Mouse (Mus musculus): ENCODE results near the gene Ppara. TPM values are rescaled to one million over a fixed set of nuclear protein-coding genes. Genes with fewer than 3 reads are reported as not detected.

The Ppara gene
- polyA plus RNA-seq, 1 experiment from 2014 or later, result 1.9 TPM

- H3K4me1 ChIP-seq (replicated peaks), result peaks cover 7% of the 10 kb centered on the region
- no peak for ATAC-seq (ENCODE audit: insufficient number of reproducible peaks, insufficient read depth, low FRiP score, low TSS enrichment, low read depth)
Observed at GRCm38 (mm10) chr15:85705566-85706332, 29.0 kb upstream of the Ppara start.

GRCm38 (mm10) chr15:85706527-85706926 lies 28.3 kb upstream of the Ppara start:
- Histone ChIP-seq H3K4me1 (replicated peaks) (peaks cover 7% of the 10 kb centered on the region), H3K27me3 (peaks cover 7% of the 10 kb centered on the region), H3K4me2 (no peak overlapping the region), H3K36me3 (peaks cover 60% of the 10 kb centered on the region), H3K9me3 (no peaks in the 10 kb centered on the region), H3K27ac (no peak overlapping the region), H3K4me3 (replicated peaks) (no peak overlapping the region), H3K9ac (replicated peaks) (no peak overlapping the region)
- ATAC-seq (ENCODE audit: insufficient number of reproducible peaks, insufficient read depth, low FRiP score, low TSS enrichment, low read depth), result no peak
- 95% methylated on average over 8 of the region's 8 CpGs for WGBS

More at GRCm38 (mm10) chr15:85705566-85706332, 29.0 kb upstream of the Ppara start:
- H3K9me3 ChIP-seq, result no peaks in the 10 kb centered on the region
- 75% methylated on average over 13 of the region's 13 CpGs for WGBS
- no peak overlapping the region for H3K27ac ChIP-seq
- H3K4me2 ChIP-seq, result no peak overlapping the region
- H3K4me3 ChIP-seq (replicated peaks), result no peak overlapping the region
- no peak overlapping the region; the same call in 1 of the 2 replicates for H3K9ac ChIP-seq (replicated peaks)
- H3K27me3 ChIP-seq, result peaks cover 5% of the 10 kb centered on the region; the same call in 1 of the 2 replicates
- H3K36me3 ChIP-seq, result peaks cover 67% of the 10 kb centered on the region

- H3K4me1 ChIP-seq (replicated peaks), result peaks cover 7% of the 10 kb centered on the region
- no peak overlapping the region for H3K4me2 ChIP-seq
- peaks cover 12% of the 10 kb centered on the region for H3K27me3 ChIP-seq
- peaks cover 56% of the 10 kb centered on the region for H3K36me3 ChIP-seq
- WGBS, result 91% methylated on average over 11 of the region's 11 CpGs
- no peaks in the 10 kb centered on the region for H3K9me3 ChIP-seq
- no peak overlapping the region for H3K4me3 ChIP-seq (replicated peaks)
- H3K27ac ChIP-seq, result no peak overlapping the region
- no peak for ATAC-seq (ENCODE audit: insufficient number of reproducible peaks, insufficient read depth, low FRiP score, low TSS enrichment, low read depth)
- H3K9ac ChIP-seq (replicated peaks), result no peak overlapping the region
Observed at GRCm38 (mm10) chr15:85707017-85707416, 27.8 kb upstream of the Ppara start.

- Histone ChIP-seq H3K27ac (no peak overlapping the region), H3K9ac (replicated peaks) (no peak overlapping the region), H3K4me3 (replicated peaks) (no peak overlapping the region), H3K36me3 (peaks cover 51% of the 10 kb centered on the region), H3K4me2 (no peak overlapping the region), H3K9me3 (no peaks in the 10 kb centered on the region), H3K27me3 (peaks cover 17% of the 10 kb centered on the region), H3K4me1 (replicated peaks) (peaks cover 7% of the 10 kb centered on the region)
- no peak for ATAC-seq (ENCODE audit: insufficient number of reproducible peaks, insufficient read depth, low FRiP score, low TSS enrichment, low read depth)
- 85% methylated on average over 7 of the region's 7 CpGs for WGBS
Observed at GRCm38 (mm10) chr15:85707458-85708030, 27.2 kb upstream of the Ppara start.

- peaks cover 18% of the 10 kb centered on the region for H3K27me3 ChIP-seq
- no peaks in the 10 kb centered on the region for H3K9me3 ChIP-seq
- no peak for ATAC-seq (ENCODE audit: insufficient number of reproducible peaks, insufficient read depth, low FRiP score, low TSS enrichment, low read depth)
- H3K9ac ChIP-seq (replicated peaks), result no peak overlapping the region
- 88% methylated on average over 2 of the region's 2 CpGs for WGBS
- H3K4me1 ChIP-seq (replicated peaks), result peaks cover 7% of the 10 kb centered on the region
- no peak overlapping the region for H3K4me2 ChIP-seq
- H3K4me3 ChIP-seq (replicated peaks), result no peak overlapping the region
- H3K27ac ChIP-seq, result no peak overlapping the region
- peaks cover 44% of the 10 kb centered on the region for H3K36me3 ChIP-seq
Observed at GRCm38 (mm10) chr15:85708217-85708616, 26.6 kb upstream of the Ppara start.

GRCm38 (mm10) chr15:85708843-85709242 lies 25.9 kb upstream of the Ppara start:
- Histone ChIP-seq H3K36me3 (peaks cover 38% of the 10 kb centered on the region), H3K4me2 (no peak overlapping the region), H3K9me3 (no peaks in the 10 kb centered on the region), H3K9ac (replicated peaks) (no peak overlapping the region), H3K27ac (no peak overlapping the region), H3K4me3 (replicated peaks) (no peak overlapping the region), H3K27me3 (peaks cover 18% of the 10 kb centered on the region), H3K4me1 (replicated peaks) (peaks cover 7% of the 10 kb centered on the region)
- 93% methylated on average over 4 of the region's 4 CpGs for WGBS
- no peak for ATAC-seq (ENCODE audit: insufficient number of reproducible peaks, insufficient read depth, low FRiP score, low TSS enrichment, low read depth)

GRCm38 (mm10) chr15:85709268-85709973 lies 25.4 kb upstream of the Ppara start:
- Histone ChIP-seq H3K27ac (no peak overlapping the region), H3K4me1 (replicated peaks) (peaks cover 7% of the 10 kb centered on the region), H3K9me3 (no peaks in the 10 kb centered on the region), H3K9ac (replicated peaks) (no peak overlapping the region), H3K4me3 (replicated peaks) (no peak overlapping the region), H3K4me2 (no peak overlapping the region), H3K36me3 (peaks cover 32% of the 10 kb centered on the region), H3K27me3 (peaks cover 18% of the 10 kb centered on the region)
- no peak for ATAC-seq (ENCODE audit: insufficient number of reproducible peaks, insufficient read depth, low FRiP score, low TSS enrichment, low read depth)
- WGBS, result 41% methylated on average over 10 of the region's 10 CpGs

- H3K4me3 ChIP-seq (replicated peaks), result no peak overlapping the region
- peaks cover 24% of the 10 kb centered on the region for H3K36me3 ChIP-seq
- H3K9me3 ChIP-seq, result no peaks in the 10 kb centered on the region
- H3K27me3 ChIP-seq, result peaks cover 18% of the 10 kb centered on the region
- no peak overlapping the region for H3K9ac ChIP-seq (replicated peaks)
- ATAC-seq (ENCODE audit: insufficient number of reproducible peaks, insufficient read depth, low FRiP score, low TSS enrichment, low read depth), result no peak
- 4% methylated on average over 7 of the region's 8 CpGs for WGBS
- H3K27ac ChIP-seq, result no peak overlapping the region
- H3K4me2 ChIP-seq, result no peak overlapping the region
- H3K4me1 ChIP-seq (replicated peaks), result peaks cover 7% of the 10 kb centered on the region
Observed at GRCm38 (mm10) chr15:85710179-85710578, 24.6 kb upstream of the Ppara start.

- H3K27me3 ChIP-seq, result peaks cover 18% of the 10 kb centered on the region
- H3K36me3 ChIP-seq, result peaks cover 17% of the 10 kb centered on the region
- no peak for ATAC-seq (ENCODE audit: insufficient number of reproducible peaks, insufficient read depth, low FRiP score, low TSS enrichment, low read depth)
Observed at GRCm38 (mm10) chr15:85710641-85711580, 23.9 kb upstream of the Ppara start.

GRCm38 (mm10) chr15:85712565-85713168 lies 22.1 kb upstream of the Ppara start:
- Histone ChIP-seq H3K27me3 (peaks cover 18% of the 10 kb centered on the region), H3K27ac (no peak overlapping the region), H3K9me3 (no peaks in the 10 kb centered on the region), H3K9ac (replicated peaks) (no peak overlapping the region), H3K4me3 (replicated peaks) (no peak overlapping the region), H3K4me1 (replicated peaks) (peaks cover 7% of the 10 kb centered on the region), H3K4me2 (no peak overlapping the region), H3K36me3 (no peaks in the 10 kb centered on the region)
- ATAC-seq (ENCODE audit: insufficient number of reproducible peaks, insufficient read depth, low FRiP score, low TSS enrichment, low read depth), result no peak
- 35% methylated on average over 5 of the region's 5 CpGs for WGBS

More at GRCm38 (mm10) chr15:85710641-85711580, 23.9 kb upstream of the Ppara start:
- H3K4me1 ChIP-seq (replicated peaks), result peaks cover 7% of the 10 kb centered on the region
- WGBS, result 78% methylated on average over 17 of the region's 17 CpGs
- H3K4me3 ChIP-seq (replicated peaks), result no peak overlapping the region
- H3K9me3 ChIP-seq, result no peaks in the 10 kb centered on the region
- no peak overlapping the region for H3K9ac ChIP-seq (replicated peaks)
- H3K27ac ChIP-seq, result no peak overlapping the region
- no peak overlapping the region for H3K4me2 ChIP-seq
